Mouse (Mus musculus) kidney, postnatal 10 days (tissue): ENCODE data around the gene Insig1.

ENCODE experiments used
- DNase-seq: peaks from one replicate; pipeline ENCODE4 v3.0.0; 2021; ENCODE audit warnings: mixed read lengths

Insig1 gene

DNA sequence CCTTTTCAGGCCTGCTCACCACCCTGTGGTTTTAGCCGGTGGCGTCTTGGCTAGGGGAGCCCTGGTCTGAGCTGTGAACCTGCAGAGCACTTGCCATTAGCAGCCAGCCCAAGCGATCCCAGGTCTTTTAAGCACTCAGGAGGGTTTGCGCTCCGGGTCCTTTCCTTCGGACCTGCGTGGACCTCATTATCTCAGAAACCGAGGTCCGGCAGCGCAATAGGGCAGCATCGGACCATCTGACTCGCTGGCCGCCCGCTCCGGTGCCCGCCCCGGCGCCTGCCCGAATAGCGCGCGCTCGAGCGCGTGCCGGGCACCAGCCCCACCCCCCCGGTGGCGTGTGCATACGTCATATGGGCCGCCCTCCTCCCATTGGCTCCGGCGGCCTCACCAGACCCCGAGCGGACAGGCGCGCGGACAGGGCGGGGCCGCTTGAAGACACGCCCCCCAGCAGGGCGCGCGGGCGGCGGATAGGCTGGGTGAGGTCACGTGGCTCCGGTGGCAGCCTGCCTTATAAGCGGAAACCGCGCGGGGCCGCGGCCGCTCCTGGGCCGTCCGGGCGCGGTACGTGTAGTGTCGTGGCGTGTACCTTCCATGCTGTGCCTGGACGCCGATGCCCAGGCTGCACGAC lies at the start of gene Insig1:
Gene Insig1 (plus strand): TSS at position 536 of the 628 bp plus-strand sequence.
- DNase-seq: peak; percentile 99

DNA sequence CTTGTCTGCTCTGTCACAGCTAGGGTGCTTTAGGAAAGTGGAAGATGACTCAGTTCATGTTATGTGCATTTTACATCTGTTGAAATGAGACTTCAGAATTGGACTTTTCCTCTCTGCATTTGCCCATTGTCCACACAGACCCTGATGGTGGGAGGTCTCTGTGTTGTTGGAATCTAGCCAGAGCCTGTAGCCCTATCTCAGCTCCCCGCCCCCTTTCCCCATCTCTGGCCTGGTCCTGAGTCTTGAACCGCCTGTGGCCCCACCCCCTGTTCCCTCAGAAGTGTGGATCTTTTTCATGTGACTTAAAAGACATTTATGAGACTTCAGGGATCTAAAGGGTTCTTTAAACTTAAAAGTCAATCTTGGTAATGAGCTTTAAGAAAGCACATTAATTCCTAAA lies 47.7 kb upstream of the Insig1 start:
- DNase-seq: no peak

DNA sequence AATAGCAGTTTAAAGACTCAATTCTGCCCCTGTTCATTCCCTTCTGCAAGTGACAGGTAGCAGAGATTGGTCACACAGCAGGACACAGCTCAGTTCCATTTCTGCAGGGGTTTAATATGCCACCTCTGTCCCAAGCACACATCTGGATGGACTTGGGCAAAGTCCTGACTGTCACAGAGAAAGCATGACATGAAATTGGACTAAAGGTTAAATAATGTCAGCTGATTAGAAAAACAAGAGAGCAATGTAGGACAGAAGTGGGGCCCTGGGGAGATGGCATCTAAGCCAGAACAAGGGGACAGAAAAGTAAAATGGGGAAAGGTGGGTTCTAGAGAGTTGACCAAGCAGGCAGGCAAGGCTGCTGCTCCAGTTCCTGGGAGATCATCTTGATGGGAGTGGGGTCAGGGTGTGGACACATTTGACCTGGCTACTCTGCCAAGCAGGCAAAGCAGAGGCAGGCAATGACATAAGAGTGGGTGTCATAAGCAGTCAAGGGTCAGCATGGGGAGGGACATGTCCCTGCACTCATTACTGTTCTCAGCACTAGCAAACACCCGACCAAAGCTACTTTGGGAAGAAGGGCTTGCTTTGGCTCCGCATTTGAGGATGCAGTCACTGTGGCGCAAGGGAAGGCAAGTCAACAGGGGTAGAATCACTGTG lies 39.5 kb upstream of the Insig1 start:
- DNase-seq: no peak

DNA sequence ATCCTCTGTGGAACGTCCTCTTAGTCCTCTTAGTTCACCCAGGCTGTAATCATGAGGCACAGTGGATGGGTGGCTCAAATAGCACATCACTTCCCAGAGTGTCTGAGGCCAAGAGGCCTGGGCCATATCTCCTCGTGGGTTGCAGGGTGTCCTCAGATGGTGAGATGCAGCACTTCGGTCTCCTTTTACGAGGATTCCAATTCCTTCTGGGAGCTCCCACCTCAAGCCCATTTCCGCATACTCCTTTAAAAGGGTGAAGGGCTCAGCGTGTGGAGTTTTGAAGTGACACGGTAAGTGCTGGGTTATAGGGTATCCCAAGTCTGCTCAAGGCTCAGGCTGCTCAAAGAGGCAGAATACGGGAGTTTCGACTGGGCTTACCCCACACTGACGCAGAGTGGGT lies 38.3 kb upstream of the Insig1 start:
- DNase-seq: no peak

DNA sequence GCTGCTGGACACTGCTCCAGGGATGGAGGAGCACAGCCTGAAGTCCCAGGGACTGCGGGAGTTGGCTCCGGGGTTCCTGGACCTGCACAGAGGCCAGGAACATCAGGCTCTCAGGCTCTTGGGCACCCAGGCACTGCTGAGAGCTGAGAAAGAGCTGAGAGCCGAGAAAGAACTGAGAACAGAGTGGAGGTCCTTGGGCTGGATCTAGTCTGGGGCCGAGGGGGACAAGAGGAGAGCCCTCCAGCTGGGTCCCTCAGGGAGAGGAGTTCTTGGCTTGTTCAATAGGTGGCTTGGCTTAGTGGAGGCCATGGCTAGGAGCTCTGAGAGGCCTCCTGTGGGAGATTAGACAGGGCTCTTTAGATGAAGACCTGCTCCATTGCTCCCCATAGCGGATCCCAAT lies 37.9 kb upstream of the Insig1 start:
- DNase-seq: no peak

DNA sequence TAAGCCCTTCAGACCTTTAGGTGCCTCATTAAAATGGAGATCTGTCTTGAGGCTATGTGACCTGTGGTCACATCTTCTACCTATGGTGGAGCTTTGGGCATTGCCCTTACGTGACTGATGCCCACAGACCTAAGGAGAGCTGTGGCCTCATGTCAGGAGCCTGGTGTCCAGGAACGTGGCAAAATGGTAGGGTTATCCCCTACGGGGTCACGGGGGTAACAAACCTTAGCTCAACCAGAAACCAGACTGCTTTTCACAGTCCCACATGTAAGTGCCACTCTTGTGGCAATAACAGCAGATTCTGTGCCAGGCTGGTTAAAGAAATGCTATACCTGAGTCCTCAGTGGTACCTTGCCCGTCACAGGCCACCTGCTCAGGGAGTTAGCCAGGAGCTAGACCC lies 37.3 kb upstream of the Insig1 start:
- DNase-seq: no peak

DNA sequence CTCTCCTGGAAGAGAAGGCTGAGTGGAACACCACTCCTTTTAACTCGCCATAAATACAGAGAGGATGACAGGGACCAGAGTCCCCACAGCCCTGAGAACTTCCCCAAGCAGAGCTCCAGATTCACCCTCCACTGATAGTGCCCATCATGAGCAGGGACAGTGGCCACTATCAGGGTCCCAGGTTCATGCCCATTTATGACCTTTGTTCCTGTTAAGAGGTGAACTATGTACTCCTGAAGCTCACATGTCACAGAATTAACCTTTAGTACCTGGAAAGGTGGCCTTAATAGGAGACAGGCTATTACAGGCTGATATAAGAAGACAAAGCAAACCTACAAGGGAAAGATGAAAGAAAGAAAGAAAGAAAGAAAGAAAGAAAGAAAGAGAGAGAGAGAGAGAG lies 35.2 kb upstream of the Insig1 start:
- no peak for DNase-seq

DNA sequence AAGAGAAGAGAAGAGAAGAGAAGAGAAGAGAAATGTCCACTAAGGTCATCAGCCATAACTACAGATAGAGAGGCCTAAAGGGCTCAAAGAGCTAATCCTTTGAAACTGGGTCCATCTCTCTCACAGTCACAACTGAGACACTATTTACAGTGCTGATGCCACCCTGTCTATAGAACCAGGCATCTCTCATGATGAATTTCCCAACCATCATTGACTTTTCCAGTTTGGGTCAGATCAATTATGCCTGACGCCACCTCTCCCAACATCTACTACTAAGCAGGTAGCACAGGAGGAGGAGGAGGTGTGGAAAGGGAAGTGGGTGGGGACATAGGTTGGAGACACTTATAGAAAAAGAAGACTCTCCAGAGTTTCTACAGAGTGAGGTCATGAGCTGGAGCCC lies 34.6 kb upstream of the Insig1 start:
- DNase-seq: no peak

DNA sequence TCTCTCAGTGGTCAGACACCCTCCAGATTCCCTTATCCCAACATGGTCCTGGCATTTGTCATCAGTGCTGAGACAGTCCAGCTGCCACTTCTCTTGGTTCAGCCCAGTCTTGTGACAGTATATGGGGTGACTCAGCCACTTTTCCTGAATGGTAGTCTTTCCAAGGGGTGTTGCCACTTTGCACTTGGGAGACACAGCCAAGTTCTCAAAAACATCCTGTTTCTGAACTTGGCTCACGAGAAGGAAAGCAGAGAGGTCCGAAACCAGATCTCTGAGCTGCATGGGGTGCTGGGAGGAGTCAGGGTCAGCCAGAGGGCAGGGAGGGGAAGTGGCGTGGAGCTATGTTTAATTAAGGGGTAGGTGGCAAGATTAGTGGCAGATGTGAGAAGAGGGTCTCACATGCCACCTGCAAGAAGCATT lies 34.0 kb upstream of the Insig1 start:
- peak; percentile 50 for DNase-seq

DNA sequence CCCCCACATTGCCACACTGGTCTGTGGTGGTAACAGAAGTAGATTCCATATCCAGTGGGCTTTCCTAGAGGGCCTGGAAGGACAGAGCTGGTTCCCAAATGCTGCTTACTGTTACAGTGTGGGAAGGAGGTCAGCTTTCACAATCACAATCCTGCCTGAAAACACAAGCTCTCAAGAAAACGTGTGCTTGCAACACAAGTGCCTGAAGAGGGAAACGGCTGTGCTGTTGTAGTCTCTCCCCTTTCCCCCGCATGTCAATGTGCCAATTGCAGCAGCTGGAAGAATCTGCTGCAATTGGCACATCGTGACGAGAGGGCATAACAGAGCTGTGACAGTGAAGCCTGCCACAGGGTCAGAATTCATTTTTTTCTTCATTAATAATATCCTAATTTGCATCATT lies 33.5 kb upstream of the Insig1 start:
- DNase-seq: peak; percentile 14

DNA sequence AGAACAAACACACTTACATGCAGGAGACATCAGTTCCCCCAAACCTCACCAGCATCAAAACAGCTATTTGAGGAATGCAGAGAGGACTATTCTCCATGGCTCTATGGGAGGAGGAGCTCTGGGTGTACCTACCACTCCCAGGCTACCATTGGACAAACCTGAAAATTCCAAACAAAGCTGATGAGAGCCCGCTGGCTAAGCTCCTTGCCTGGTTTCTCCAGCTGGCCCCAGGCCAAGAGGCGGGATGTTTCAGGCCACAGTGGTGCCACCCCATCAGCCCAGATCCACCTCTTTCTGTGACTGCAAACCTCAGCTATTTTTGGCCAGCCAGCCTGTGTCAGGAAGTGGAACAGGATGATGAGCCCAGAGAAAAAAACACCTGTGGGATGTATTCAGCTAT lies 33.0 kb upstream of the Insig1 start:
- DNase-seq: peak; percentile 84

DNA sequence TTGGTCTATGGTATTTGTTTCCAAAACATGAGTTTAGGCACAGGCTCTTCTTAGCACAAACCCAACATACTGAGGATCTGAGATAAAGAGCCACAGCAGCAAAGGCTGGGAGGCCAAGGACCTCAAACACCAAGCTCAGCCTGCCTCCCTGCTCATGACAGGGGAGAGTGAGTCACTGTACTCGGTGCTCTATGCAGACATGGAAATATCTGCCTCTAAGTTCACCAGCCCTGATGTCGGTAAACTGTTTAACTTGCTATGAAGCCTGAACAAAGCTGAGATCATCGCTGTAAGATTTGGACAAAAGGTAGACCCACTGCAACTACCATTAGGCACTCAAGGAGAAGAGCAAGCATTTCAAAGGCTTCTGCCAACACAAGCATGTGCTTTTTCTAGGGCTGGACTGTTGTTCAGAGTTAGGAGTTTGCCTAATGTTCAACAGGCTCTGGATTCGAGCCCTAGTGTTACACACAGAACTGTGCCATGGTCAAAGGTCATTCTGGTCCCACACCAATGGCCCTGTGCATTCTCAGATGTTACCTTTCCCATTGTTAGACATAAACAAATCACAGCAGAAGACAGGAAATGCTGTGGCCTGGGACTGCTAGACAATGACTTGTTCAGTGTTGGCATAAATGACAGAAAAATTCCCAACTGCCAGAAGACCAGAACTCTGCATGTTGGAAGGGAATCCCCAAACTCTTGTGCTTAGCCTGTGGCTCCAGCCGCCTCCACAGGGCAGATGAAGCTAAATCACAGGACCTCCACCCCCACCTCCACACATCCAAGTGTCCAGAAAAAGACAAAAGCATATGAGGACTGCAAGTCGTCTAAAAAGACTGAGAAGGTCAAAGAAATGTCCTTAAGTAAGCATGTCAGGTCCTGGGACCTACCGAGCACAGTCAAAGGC lies 31.2 kb upstream of the Insig1 start:
- no peak for DNase-seq

DNA sequence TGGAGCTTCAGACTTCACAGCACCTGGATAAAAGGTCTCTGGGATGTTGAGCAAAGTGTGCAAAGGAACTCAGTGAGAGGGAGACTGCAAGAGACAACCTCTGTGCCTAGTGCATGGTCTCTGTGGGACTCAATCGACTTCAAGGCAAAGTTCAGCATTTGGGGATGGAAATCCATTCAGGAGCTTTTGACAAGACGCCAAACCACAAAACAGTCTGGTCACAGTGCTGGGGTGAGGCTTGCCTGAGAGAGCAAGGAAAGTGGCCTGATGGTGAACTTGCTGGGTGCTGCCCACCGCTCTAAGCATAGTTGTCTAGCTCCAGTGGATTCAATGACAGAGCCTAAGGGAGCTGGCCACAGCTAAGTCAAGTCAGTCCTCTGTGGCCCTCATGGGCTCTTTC lies 30.4 kb upstream of the Insig1 start:
- DNase-seq: no peak

DNA sequence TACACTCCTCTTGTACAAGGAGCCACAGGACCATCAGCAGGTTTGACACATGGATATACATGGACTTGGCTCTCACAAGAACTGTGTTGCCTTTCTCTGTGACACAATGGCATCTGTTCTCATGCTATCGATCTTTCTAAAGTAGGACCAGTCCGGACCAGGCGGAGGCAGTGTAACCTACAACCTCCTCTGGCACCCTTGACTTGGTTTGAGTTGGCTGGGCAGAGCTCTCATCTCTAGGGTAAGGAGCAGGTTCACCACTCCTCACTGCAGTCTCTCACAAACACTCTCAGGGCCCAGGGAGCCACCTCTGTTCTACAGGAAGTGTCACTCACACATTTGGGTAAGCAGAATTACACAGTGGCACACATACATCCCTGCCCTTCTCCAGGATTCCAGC lies 29.1 kb upstream of the Insig1 start:
- no peak for DNase-seq

DNA sequence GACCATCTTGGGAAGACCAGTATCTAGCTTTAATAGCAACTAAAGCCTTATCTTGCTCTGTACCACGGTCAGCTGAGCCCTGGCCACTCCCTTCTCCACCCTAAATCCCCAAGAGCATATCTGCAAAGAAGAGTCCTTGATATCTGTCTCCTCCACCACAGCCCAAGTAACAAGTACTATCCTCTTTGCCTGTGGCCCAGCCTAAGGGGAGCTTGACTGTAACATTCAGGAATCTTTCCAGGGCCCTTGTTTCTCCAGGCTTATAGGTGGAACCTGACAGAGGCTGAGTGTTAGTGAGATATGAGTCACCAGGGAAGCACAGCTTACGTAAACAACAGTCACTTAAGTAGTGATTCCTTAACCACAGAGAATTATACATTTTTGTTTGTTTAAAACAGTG lies 28.4 kb upstream of the Insig1 start:
- no peak for DNase-seq

DNA sequence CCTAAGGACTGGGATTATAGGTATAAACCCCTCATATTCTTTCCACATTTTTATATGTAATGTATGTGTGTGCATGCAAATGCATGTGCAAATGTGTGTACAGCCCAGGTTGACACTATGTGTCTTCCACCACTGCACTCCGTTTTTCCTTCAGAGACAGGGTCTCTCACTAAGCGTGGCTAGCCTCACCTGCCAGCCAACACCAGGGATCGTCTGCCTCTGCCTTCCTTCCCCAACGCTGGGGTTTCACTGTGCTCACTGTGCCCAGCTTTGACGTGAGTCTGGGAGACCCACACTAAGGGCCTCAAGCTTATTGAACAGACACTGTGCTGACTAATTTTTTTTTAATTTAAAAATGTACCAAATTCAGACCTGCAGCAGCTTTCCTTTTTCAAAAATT lies 27.8 kb upstream of the Insig1 start:
- DNase-seq: no peak

DNA sequence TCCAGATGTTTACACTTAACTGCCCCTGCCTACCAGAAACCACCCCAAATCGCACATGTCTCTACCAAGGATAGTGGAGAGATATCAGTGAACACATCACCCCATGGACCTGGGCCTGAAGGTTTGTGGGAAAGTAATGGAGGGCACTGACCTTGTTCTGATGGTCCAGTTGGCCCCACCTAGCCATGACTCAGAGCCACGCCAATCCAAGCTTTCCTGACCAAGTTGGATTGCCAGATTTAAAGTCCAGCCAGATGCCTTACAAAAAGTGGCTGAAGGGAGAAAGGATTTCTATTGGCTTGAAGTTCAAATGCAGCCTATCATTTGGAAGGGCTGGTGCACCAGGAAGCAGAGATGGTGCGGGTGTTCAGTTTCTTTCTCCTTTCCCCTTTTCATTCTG lies 24.2 kb upstream of the Insig1 start:
- no peak for DNase-seq

DNA sequence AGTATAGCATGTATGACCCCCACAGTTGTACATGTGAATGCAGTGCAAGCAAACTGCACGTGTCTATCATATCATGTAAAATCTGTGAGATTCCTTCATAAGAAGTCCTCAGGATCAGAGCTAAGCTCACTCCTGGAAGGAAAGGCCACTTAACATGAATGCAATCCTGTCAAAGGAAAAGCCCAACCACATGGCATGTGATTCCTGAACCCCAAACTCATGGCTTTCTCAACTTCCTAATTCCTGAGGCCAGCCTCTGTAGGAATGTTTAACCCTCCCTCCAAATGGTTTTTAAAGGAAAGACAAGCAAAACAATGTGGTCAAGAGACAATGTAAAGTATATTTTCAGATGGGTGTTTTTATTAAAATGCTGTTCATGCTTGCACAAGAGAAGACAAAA lies 23.2 kb upstream of the Insig1 start:
- DNase-seq: no peak

DNA sequence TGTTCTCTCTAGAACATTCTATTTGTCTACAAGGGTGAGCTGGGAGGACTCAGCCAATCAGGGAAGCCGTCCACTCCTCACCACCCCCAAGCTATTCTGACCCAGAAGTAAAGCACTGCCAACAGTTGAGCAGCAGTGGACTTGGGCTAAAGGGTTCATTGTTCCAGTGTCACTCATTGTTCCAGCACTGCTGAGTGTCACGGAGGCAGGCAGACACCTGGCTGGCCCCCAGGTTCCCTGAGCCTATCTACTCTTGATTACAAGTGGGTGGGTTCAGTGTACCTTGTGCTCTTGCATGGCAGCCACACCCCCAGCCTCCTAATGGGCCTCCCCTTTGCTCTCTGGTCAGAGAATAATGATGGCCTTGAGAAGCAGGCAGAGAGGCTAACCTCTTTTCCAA lies 15.7 kb upstream of the Insig1 start:
- peak; percentile 13 for DNase-seq

DNA sequence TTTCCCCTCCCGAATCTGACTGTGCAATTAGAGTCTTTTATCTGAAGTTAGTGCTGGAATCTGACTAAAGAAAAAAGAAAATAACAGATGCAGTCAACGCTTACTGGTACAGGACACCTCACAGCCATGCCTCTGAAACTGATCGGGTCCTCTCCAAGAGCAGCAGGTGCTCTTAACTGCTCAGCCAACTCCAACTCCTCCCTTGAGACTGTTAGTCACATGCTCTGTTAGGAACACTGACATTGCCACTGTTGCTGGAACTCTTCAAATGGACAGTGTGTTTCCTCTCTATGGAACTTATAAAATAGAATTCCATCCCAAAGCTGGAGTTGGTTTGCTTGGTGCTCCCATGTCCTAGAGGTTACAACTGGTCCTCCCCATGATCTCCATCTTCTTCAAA lies 14.3 kb upstream of the Insig1 start:
- no peak for DNase-seq

DNA sequence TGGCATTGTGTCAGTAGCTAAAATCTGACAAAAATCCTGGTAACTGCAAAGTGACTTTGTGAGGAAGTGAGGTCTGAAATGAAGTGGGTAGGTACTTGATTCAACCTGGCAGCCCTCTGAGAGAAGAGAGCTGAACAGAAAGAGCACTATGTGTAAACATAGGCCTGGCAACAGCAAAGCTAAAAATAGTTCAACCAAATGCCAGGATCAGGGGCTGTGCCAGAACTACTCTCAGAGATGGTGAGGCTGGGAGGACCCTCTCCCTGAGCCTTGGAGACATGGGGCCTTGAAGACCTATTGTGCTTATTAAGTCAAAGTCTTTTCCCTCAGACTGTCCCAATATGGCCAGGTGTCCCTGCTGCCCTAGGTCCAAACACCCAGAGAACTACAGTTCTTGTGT lies 10.7 kb upstream of the Insig1 start:
- DNase-seq: no peak

DNA sequence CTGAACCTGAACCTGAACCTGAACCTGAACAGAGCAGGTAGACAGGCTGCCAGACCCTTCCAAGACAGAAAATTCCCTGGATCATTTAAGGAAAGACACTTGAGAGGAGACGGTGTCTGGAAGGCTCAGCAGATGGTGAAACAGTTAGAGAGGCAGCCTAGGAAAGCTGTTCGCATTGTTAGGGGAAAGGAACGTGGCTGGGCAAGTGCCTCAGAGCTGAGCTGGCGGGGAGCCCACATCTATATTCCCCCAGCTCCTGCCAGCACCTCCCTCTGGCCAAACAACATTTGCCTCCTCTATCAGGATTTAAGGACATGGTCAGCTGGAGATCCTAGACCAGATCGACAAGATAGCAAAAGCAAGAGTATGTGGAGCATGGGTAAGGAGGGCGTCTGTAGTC lies 10.2 kb upstream of the Insig1 start:
- DNase-seq: no peak

DNA sequence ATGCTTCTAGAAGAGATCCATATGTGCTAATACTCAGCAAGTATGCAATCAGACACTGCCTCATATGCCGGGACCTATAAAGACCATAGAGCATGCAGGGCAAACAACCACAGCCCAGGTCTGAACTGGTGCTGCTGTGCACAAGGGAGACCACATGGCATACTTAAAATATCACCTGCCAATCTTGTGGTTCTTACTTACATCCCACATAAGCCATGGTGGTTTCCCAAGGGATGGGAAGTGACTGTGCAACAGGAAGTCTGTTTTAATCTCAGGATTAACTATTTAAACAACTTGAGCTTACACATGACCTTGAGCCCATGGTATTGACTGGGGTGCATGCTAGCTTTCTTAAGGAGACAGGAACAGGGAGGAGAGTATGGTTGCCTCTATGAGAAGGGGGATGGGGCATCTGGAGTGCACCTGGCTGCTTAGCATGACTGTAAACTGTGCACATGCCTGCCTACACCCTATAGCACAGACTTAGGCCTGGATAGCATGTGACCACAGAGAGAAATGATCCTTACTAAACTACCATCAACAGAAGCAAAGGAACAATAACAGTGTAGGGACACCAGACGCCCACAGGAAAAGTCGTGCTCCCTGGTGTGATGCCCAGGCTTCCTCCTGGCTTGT lies 7.1 kb upstream of the Insig1 start:
- DNase-seq: no peak

DNA sequence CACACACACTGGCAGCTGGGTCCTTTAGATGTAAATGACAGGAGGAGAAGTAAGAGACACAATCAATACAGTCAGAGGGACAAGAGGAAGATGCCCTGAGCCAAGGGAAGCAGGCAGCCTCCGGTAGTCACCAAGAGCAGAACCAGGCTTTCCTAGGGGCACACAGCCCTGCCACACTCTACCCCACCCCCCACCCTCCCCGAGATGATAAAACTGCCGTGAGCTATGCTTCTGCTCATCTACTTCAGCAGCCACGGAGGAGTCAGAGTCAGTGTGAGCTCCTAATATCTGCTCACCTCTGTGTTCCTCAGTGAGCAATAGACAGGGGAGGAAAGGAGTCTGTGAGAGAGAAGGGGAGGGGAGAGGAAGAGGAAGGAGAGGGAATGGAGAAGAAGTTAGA lies 5.9 kb upstream of the Insig1 start:
- no peak for DNase-seq
